Mouse (Mus musculus) kidney, adult 2 months (tissue): Measurements from ENCODE around the gene Plxna4.

Experiments used
- CTCF ChIP-seq: fragments of 200-500 bp; conservative IDR thresholded peaks from 2 replicates; pipeline ENCODE4 v1.5.1; 2011; ENCODE audit warnings: low read depth, mild to moderate bottlenecking, control low read depth, low read length, moderate library complexity, mixed read lengths; ENCODE audit not compliant: insufficient read depth, insufficient read length
- POLR2A ChIP-seq: fragments of 200-500 bp; IDR thresholded peaks from one replicate; pipeline ENCODE4 v1.6.1; 2011; ENCODE audit warnings: low read depth, low read length, control low read depth

- no peak for TF ChIP-seq CTCF
- TF ChIP-seq POLR2A = no peak
Observed at GRCm38 (mm10) chr6:32330034-32330795, 257.8 kb downstream of the Plxna4 start.
